Mouse (Mus musculus) granulocyte monocyte progenitor cell, adult 5-6 weeks (primary cell): ENCODE measurements around the gene Olfr986. TPM values are rescaled to one million over a fixed set of nuclear protein-coding genes. Genes with fewer than 3 reads are reported as not detected.
A peak's percentile ranks its signal among the peaks of the same experiment; 100 is the strongest.
"Not testable (repeated sequence)": the region's sequence is repeated elsewhere in the genome, so short reads cannot be mapped to it uniquely, and the experiment has no call there.

Source experiments
- ATAC-seq: replicated peaks from 2 replicates; pipeline ENCODE4 v1.8.0; 2016; ENCODE audit warnings: mild to moderate bottlenecking, moderate TSS enrichment, inconsistent platforms; ENCODE audit not compliant: poor library complexity, severe bottlenecking
- total RNA-seq, 2 experiments: library from RNA; stranded (forward) in 1 of 2; stranded (reverse) in 1 of 2; fragments of 200-712, 200-1000 nt in 1 of 2; fragments of >200 nt in 1 of 2; fragmentation: Nextera tagmentation in 1 of 2; gene quantifications; 2 replicates each; pipeline ENCODE4 v1.2.3; 2014 to 2017

Gene Olfr986
- not detected in 2 replicates for total RNA-seq (2014; fragmentation: Nextera tagmentation)
- not detected in 2 replicates for total RNA-seq (2017)

- ATAC-seq = no peak
Measured at GRCm38 (mm10) chr9:40180620-40181019, at the start of gene Olfr986. Olfr986 (plus strand) TSS chr9:40180920.

- ATAC-seq = peak; percentile 99
Measured at GRCm38 (mm10) chr9:40136987-40137688, 43.6 kb upstream of the Olfr986 start.

- ATAC-seq = no peak
Measured at GRCm38 (mm10) chr9:40139484-40139883, 41.2 kb upstream of the Olfr986 start.

GRCm38 (mm10) chr9:40141544-40141943 is 39.2 kb upstream of the Olfr986 start:
- no peak for ATAC-seq

GRCm38 (mm10) chr9:40155118-40155644 is 25.5 kb upstream of the Olfr986 start:
- no peak for ATAC-seq

GRCm38 (mm10) chr9:40166446-40166845 is 14.3 kb upstream of the Olfr986 start:
- no peak for ATAC-seq

- no peak for ATAC-seq
Measured at GRCm38 (mm10) chr9:40177017-40177416, 3.7 kb upstream of the Olfr986 start.

GRCm38 (mm10) chr9:40185166-40185565 is 4.4 kb downstream of the Olfr986 start:
- ATAC-seq = not testable (repeated sequence)

- ATAC-seq = no peak
Measured at GRCm38 (mm10) chr9:40191086-40191876, 10.6 kb downstream of the Olfr986 start.

- peak; percentile 83 for ATAC-seq
Measured at GRCm38 (mm10) chr9:40192098-40193038, 11.6 kb downstream of the Olfr986 start, which contains the start of gene Zfp202. Zfp202 (plus strand) TSS chr9:40192316.

- peak; percentile 57 for ATAC-seq
Measured at GRCm38 (mm10) chr9:40195981-40196380, 15.3 kb downstream of the Olfr986 start.

- peak; percentile 70 for ATAC-seq
Measured at GRCm38 (mm10) chr9:40206546-40206950, 25.8 kb downstream of the Olfr986 start.

GRCm38 (mm10) chr9:40210744-40211143 is 30.0 kb downstream of the Olfr986 start:
- ATAC-seq = peak; percentile 52; the same call in 1 of the 2 replicates

GRCm38 (mm10) chr9:40214058-40214457 is 33.3 kb downstream of the Olfr986 start:
- ATAC-seq = no peak

GRCm38 (mm10) chr9:40216651-40217050 is 35.9 kb downstream of the Olfr986 start:
- ATAC-seq = no peak

- ATAC-seq = no peak
Measured at GRCm38 (mm10) chr9:40224289-40224688, 43.6 kb downstream of the Olfr986 start.

GRCm38 (mm10) chr9:40227874-40228789 is 47.4 kb downstream of the Olfr986 start:
- ATAC-seq = peak; percentile 80

- ATAC-seq = peak; percentile 80
Measured at GRCm38 (mm10) chr9:40228804-40229331, 48.1 kb downstream of the Olfr986 start.

- ATAC-seq = no peak
Measured at GRCm38 (mm10) chr9:40229479-40229878, 48.8 kb downstream of the Olfr986 start.
